Mouse (Mus musculus): Measurements from ENCODE around the gene Ptp4a2.

GRCm38 (mm10) chr4:129850491-129850890 lies 39.5 kb downstream of the Ptp4a2 start:
- no peak for TF ChIP-seq CTCF (IDR thresholded peaks at IDR 0.05; ENCODE audit: borderline replicate concordance, insufficient read depth, low read length)
- TF ChIP-seq POLR2A (IDR thresholded peaks at IDR 0.05; ENCODE audit: low read depth, low read length) = no peak

Measured in embryonic fibroblast, embryonic 13.5 days (primary cell).